Mouse (Mus musculus) ES-Bruce4 (cell line): ENCODE measurements around the gene Jagn1. TPM values are rescaled to one million over a fixed set of nuclear protein-coding genes. Genes with fewer than 3 reads are reported as not detected.

ENCODE experiments used
- H3K27ac ChIP-seq: 2 replicates; pipeline ENCODE4 v1.5.1; 2012; ENCODE audit warnings: low read length, inconsistent platforms; ENCODE audit not compliant: insufficient read depth
- H3K27me3 ChIP-seq: 2 replicates; pipeline ENCODE4 v1.6.1; 2012; ENCODE audit warnings: mild to moderate bottlenecking, low read length, inconsistent platforms; ENCODE audit not compliant: control insufficient read depth, poor library complexity, insufficient read depth, severe bottlenecking
- H3K36me3 ChIP-seq: 2 replicates; pipeline ENCODE4 v1.6.1; 2012; ENCODE audit warnings: inconsistent platforms, mild to moderate bottlenecking, low read length, moderate library complexity; ENCODE audit not compliant: control insufficient read depth, poor library complexity, insufficient read depth, severe bottlenecking
- H3K4me1 ChIP-seq: one replicate; pipeline ENCODE4 v1.8.1; 2011; ENCODE audit warnings: low read length; ENCODE audit not compliant: control insufficient read depth, insufficient read depth
- H3K4me3 ChIP-seq: 2 replicates; pipeline ENCODE4 v1.5.1; 2011; ENCODE audit warnings: low read depth, mild to moderate bottlenecking, low read length
- H3K9ac ChIP-seq: 2 replicates; pipeline ENCODE4 v1.6.1; 2012; ENCODE audit warnings: low read depth, mild to moderate bottlenecking, inconsistent platforms; ENCODE audit not compliant: poor library complexity, severe bottlenecking
- H3K9me3 ChIP-seq: replicated peaks from 2 replicates; pipeline ENCODE4 v1.6.1; 2012; ENCODE audit warnings: mild to moderate bottlenecking, low read length, inconsistent platforms; ENCODE audit not compliant: control insufficient read depth, poor library complexity, insufficient read depth, severe bottlenecking
- CTCF ChIP-seq: IDR thresholded peaks from one replicate; pipeline ENCODE4 v1.8.1; 2011; ENCODE audit warnings: low read depth, low read length
- EP300 ChIP-seq: IDR thresholded peaks from 2 replicates; pipeline ENCODE4 v1.6.1; 2011; ENCODE audit warnings: low read depth, low read length; ENCODE audit not compliant: insufficient read depth
- POLR2A ChIP-seq: IDR thresholded peaks from one replicate; pipeline ENCODE4 v1.8.1; 2011; ENCODE audit warnings: low read length; ENCODE audit not compliant: insufficient read depth
- polyA plus RNA-seq: library from polyadenylated mRNA; stranded (reverse); fragments of >200 nt; gene quantifications from 2 replicates; pipeline ENCODE4 v1.2.4, GENCODE M21; 2011; ENCODE audit warnings: low read depth; ENCODE audit not compliant: missing spikeins, insufficient read depth, insufficient read length

The Jagn1 gene
- polyA plus RNA-seq = 30.0 and 34.3 TPM in 2 replicates

- Histone ChIP-seq H3K9me3 (no peaks in the 10 kb centered on the region), H3K4me3 (peak within 1 kb of the TSS; percentile 81), H3K9ac (peak within 1 kb of the TSS; percentile 67), H3K4me1 (no peaks in the 10 kb centered on the region), H3K36me3 (peaks cover 9% of the 10 kb centered on the region), H3K27ac (no peak within 1 kb of the TSS), H3K27me3 (no peaks in the 10 kb centered on the region)
- peak; percentile 51 for TF ChIP-seq POLR2A
- TF ChIP-seq CTCF = no peak
Observed at GRCm38 (mm10) chr6:113442442-113443090, at the start of gene Jagn1. Jagn1 (plus strand) TSS chr6:113442569.

GRCm38 (mm10) chr6:113393951-113394350 lies 48.4 kb upstream of the Jagn1 start:
- no peaks in the 10 kb centered on the region for H3K27me3 ChIP-seq
- H3K9me3 ChIP-seq = no peaks in the 10 kb centered on the region
- H3K36me3 ChIP-seq = peaks cover 9% of the 10 kb centered on the region
- H3K4me1 ChIP-seq = peaks cover 3% of the 10 kb centered on the region
- no peak overlapping the region for H3K9ac ChIP-seq
- H3K4me3 ChIP-seq = no peak overlapping the region
- H3K27ac ChIP-seq = no peak overlapping the region
- TF ChIP-seq EP300 = no peak
- TF ChIP-seq CTCF = no peak
- TF ChIP-seq POLR2A = no peak

- TF ChIP-seq CTCF (no peak), POLR2A (no peak), EP300 (no peak)
- H3K9me3 ChIP-seq = no peaks in the 10 kb centered on the region
- peaks cover 3% of the 10 kb centered on the region for H3K4me1 ChIP-seq
- H3K27me3 ChIP-seq = no peaks in the 10 kb centered on the region
- peaks cover 3% of the 10 kb centered on the region; the same call in 1 of the 2 replicates for H3K36me3 ChIP-seq
- H3K27ac ChIP-seq = no peak overlapping the region
- H3K9ac ChIP-seq = no peak overlapping the region
- no peak overlapping the region for H3K4me3 ChIP-seq
Observed at GRCm38 (mm10) chr6:113394811-113395210, 47.6 kb upstream of the Jagn1 start.

GRCm38 (mm10) chr6:113395501-113395900 lies 46.9 kb upstream of the Jagn1 start:
- H3K27me3 ChIP-seq = no peaks in the 10 kb centered on the region
- TF ChIP-seq EP300 (no peak), CTCF (peak; percentile 17), POLR2A (no peak)
- H3K9me3 ChIP-seq = no peaks in the 10 kb centered on the region
- H3K9ac ChIP-seq = no peak overlapping the region
- no peaks in the 10 kb centered on the region for H3K36me3 ChIP-seq
- H3K27ac ChIP-seq = peak overlapping the region; percentile 71; the same call in 1 of the 2 replicates
- peaks cover 3% of the 10 kb centered on the region for H3K4me1 ChIP-seq
- no peak overlapping the region for H3K4me3 ChIP-seq

GRCm38 (mm10) chr6:113396270-113397030 lies 45.9 kb upstream of the Jagn1 start:
- Histone ChIP-seq H3K27ac (peak overlapping the region; percentile 71), H3K9me3 (no peaks in the 10 kb centered on the region)

GRCm38 (mm10) chr6:113402094-113402493 lies 40.3 kb upstream of the Jagn1 start:
- H3K9ac ChIP-seq = no peak overlapping the region
- H3K27ac ChIP-seq = no peak overlapping the region
- H3K9me3 ChIP-seq = no peaks in the 10 kb centered on the region
- H3K4me1 ChIP-seq = no peaks in the 10 kb centered on the region
- H3K4me3 ChIP-seq = no peak overlapping the region
- no peaks in the 10 kb centered on the region for H3K27me3 ChIP-seq
- TF ChIP-seq CTCF = no peak
- TF ChIP-seq EP300 = no peak
- TF ChIP-seq POLR2A = no peak
- no peaks in the 10 kb centered on the region for H3K36me3 ChIP-seq

More at GRCm38 (mm10) chr6:113396270-113397030, 45.9 kb upstream of the Jagn1 start:
- no peak for TF ChIP-seq POLR2A
- peak; percentile 80 for TF ChIP-seq EP300
- H3K4me1 ChIP-seq = peaks cover 3% of the 10 kb centered on the region
- no peaks in the 10 kb centered on the region for H3K27me3 ChIP-seq
- no peaks in the 10 kb centered on the region for H3K36me3 ChIP-seq
- no peak overlapping the region for H3K4me3 ChIP-seq
- no peak overlapping the region for H3K9ac ChIP-seq
